Mouse (Mus musculus): ENCODE data around the gene Ikzf5.

Ikzf5 gene

GRCm38 (mm10) chr7:131345856-131346541, 64.3 kb downstream of the Ikzf5 start:
- DNase-seq (ENCODE audit: low spot score) = no peak
